8 mouse cellular contexts compared by ENCODE assay signal in the genomic region with DNA sequence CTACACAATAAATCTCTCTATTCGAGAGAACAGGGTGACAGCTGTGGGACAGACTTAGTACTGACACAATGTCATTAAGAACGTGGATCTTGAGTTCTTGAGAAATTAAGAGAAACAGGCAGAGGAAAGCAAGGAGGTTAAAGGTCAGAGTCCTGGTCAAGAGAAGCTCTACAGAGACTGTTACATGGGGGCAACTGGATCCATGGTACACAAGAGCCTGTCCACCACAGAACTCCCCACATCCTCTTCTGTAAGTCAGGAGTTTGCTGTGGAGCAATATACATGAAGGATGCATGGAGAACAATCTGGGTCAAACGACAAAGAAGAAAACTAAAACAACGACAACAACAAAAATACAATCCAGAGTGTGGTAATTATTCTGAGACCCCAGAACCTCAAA.
"Had no signal": no experiment of that assay in that cellular context is flagged by ENCODE, and none has a peak within 500 bp of the region (broad histone marks: within the 10 kb centered on the region; RNA-seq: fewer than 3 reads in every experiment).

No protein-coding gene starts in this region.

- DNase-seq: kidney, adult 2 months; left cerebral cortex, postnatal 4 days; right cerebral cortex, postnatal 14 days; thymus, adult 2 months; thymus, postnatal 25 days had no signal

- ATAC-seq: intestine, embryonic 16.5 days; liver, embryonic 12.5 days; midbrain, embryonic 16.5 days had no signal
